Mouse (Mus musculus): ENCODE data around the gene Vmn2r102. TPM values are rescaled to one million over a fixed set of nuclear protein-coding genes. Genes with fewer than 3 reads are reported as not detected.

Vmn2r102 gene
- polyA plus RNA-seq (2015; fragmentation: Nextera tagmentation; extraction: Ambion mirVana), result not detected in 2 replicates

DNA sequence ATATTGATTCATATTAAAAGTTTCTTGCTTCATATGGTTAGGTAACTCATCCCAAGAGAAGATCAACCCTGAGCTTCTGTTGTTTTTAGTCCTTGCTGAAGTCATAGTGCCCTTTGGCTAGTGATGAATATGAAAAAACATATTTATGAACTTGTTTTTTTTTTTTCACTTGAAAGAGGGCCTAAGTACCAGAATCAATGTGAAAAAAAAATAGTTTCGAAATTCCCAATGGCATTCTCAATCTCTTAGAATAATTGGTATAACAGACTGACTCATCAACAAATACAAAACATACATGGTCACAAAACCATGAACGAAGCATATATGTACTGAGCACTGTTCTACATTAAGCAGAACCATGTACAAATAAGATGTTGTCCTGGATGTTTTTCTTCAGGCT, at the start of gene Vmn2r102:
Gene Vmn2r102, plus strand, starts transcription at position 301 of the 400 bp plus-strand sequence.
- no peaks in the 10 kb centered on the region for H3K4me1 ChIP-seq (replicated peaks)
- H3K36me3 ChIP-seq, result no peaks in the 10 kb centered on the region
- no peak within 1 kb of the TSS for H3K4me2 ChIP-seq (replicated peaks)
- no peak within 1 kb of the TSS for H3K4me3 ChIP-seq (replicated peaks)
- H3K9me3 ChIP-seq, result no peaks in the 10 kb centered on the region
- H3K9ac ChIP-seq, result no peak within 1 kb of the TSS
- H3K27ac ChIP-seq, result no peak within 1 kb of the TSS
- H3K27me3 ChIP-seq (replicated peaks), result no peaks in the 10 kb centered on the region
- no peak for ATAC-seq
- WGBS, result 60% methylated on average over 2 of the region's 2 CpGs

DNA sequence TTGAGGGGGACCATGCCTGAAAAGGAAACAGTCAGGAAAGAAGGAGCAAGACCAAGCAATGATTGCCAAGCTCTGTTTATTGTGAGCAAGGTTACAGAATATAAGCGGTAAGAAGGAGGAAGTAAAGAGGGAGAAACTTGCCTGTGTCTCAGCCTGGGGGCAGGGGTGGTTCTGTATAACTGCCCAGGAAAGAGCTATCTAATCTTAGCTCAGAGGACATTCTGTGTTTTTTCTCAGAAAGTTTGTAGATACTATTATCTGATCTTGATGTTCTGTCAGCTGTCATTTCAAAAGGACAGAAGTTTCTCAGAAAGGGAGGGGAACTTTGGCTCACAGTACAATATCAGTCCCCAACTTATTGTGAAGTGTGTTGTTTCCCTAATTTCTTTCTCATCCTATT, 30.8 kb upstream of the Vmn2r102 start:
- H3K27me3 ChIP-seq (replicated peaks), result no peaks in the 10 kb centered on the region
- H3K9ac ChIP-seq, result no peak overlapping the region
- H3K9me3 ChIP-seq, result no peaks in the 10 kb centered on the region
- H3K27ac ChIP-seq, result no peak overlapping the region
- H3K36me3 ChIP-seq, result no peaks in the 10 kb centered on the region
- no peak for ATAC-seq
- H3K4me1 ChIP-seq (replicated peaks), result no peaks in the 10 kb centered on the region
- 81% methylated on average over 1 of the region's 1 CpGs for WGBS
- no peak overlapping the region for H3K4me3 ChIP-seq (replicated peaks)
- H3K4me2 ChIP-seq (replicated peaks), result no peak overlapping the region

DNA sequence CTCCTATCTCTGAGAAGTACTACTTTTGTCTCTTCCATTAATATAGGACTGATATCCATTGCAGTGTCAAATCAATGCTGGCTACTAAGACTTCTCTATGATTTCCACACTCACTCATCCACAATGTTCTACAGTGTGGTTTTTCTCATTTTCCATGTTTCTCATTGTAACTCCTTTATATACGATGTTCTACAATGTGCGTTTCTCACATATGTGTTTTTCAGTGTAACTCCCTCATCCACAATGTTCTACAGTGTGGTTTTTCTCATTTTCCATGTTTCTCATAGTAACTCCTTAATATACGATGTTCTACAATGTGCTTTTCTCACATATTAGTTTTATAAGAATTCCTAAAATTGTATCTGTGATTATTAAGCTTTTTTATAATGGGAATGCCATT, 1.7 kb upstream of the Vmn2r102 start:
- no peak overlapping the region for H3K27ac ChIP-seq
- no peaks in the 10 kb centered on the region for H3K27me3 ChIP-seq (replicated peaks)
- no peak overlapping the region for H3K9ac ChIP-seq
- H3K4me3 ChIP-seq (replicated peaks), result no peak overlapping the region
- 54% methylated on average over 3 of the region's 3 CpGs for WGBS
- H3K36me3 ChIP-seq, result no peaks in the 10 kb centered on the region
- no peak overlapping the region for H3K4me2 ChIP-seq (replicated peaks)
- no peak for ATAC-seq
- H3K9me3 ChIP-seq, result no peaks in the 10 kb centered on the region
- no peaks in the 10 kb centered on the region for H3K4me1 ChIP-seq (replicated peaks)

DNA sequence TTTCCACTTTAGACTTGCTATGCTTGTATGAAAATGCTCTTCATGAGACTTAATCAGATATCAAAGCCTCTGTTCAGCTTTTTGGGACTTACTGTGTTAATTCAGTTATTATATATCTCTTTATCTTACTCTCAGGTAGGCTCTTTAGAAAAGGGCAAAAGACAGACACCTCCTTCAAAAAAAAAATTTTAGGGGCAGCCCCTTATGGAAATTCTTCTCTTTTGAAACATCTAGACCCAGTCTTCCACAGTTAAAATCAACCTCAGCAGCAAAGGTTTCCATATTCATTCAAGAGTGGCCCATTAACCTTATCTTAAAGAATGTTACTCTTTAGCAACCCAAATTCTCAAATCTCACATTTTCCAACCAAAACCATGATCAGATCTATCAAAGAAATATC, 31.9 kb downstream of the Vmn2r102 start:
- Histone ChIP-seq H3K4me2 (replicated peaks) (no peak overlapping the region), H3K4me3 (replicated peaks) (no peak overlapping the region), H3K4me1 (replicated peaks) (no peaks in the 10 kb centered on the region), H3K9ac (no peak overlapping the region), H3K27me3 (replicated peaks) (no peaks in the 10 kb centered on the region), H3K27ac (no peak overlapping the region), H3K36me3 (no peaks in the 10 kb centered on the region), H3K9me3 (no peaks in the 10 kb centered on the region)
- ATAC-seq, result no peak

Other genes starting within 250 kb of the Vmn2r102 start
- gene Vmn2r100, start 155.6 kb upstream of the Vmn2r102 start, polyA plus RNA-seq (2015; fragmentation: Nextera tagmentation; extraction: Ambion mirVana), result not detected in 2 replicates
- not detected in 2 replicates for gene Vmn2r101, start 83.1 kb upstream of the Vmn2r102 start, polyA plus RNA-seq (2015; fragmentation: Nextera tagmentation; extraction: Ambion mirVana)
- gene Vmn2r103, start 113.0 kb downstream of the Vmn2r102 start, polyA plus RNA-seq (2015; fragmentation: Nextera tagmentation; extraction: Ambion mirVana), result not detected in 2 replicates